Mouse (Mus musculus) MEL (cell line): ENCODE results near the gene Ginm1. TPM values are rescaled to one million over a fixed set of nuclear protein-coding genes. Genes with fewer than 3 reads are reported as not detected.
A peak's percentile ranks its signal among the peaks of the same experiment; 100 is the strongest.

Source experiments
- DNase-seq: peaks from one replicate; pipeline ENCODE4 v3.0.0; 2011; ENCODE audit warnings: low read depth, low spot score
- H3K27ac ChIP-seq: 2 replicates; pipeline ENCODE4 v1.5.1; 2012; ENCODE audit warnings: low read depth, mild to moderate bottlenecking, control low read depth, low read length, moderate library complexity; ENCODE audit not compliant: control insufficient read depth
- H3K27me3 ChIP-seq, 2 experiments: fragments of 150-350 bp in 1 of 2; sonication (generic) in 1 of 2; 2 replicates each; pipeline ENCODE4 v1.6.1; 2012; ENCODE audit warnings: low read length in 2 of 2, mild to moderate bottlenecking in 2 of 2, improper control_type of control experiment in 1 of 2, moderate library complexity in 1 of 2; ENCODE audit not compliant: insufficient read depth in 2 of 2, control insufficient read depth in 1 of 2
- H3K36me3 ChIP-seq, 2 experiments: 2 replicates each; pipeline ENCODE4 v1.6.1; 2012 to 2014; ENCODE audit warnings: low read length in 2 of 2, improper control_type of control experiment in 1 of 2, inconsistent platforms in 1 of 2, mild to moderate bottlenecking in 1 of 2; ENCODE audit not compliant: insufficient read depth in 2 of 2, control insufficient read depth in 1 of 2
- H3K4me1 ChIP-seq, 2 experiments: fragments of 150-350 bp in 1 of 2; sonication (generic) in 1 of 2; 2 replicates each; pipeline ENCODE4 v1.6.1; 2012; ENCODE audit warnings: low read length in 2 of 2, improper control_type of control experiment in 1 of 2, mild to moderate bottlenecking in 1 of 2; ENCODE audit not compliant: insufficient read depth in 2 of 2, control insufficient read depth in 1 of 2
- H3K4me3 ChIP-seq, 2 experiments: fragments of 150-350 bp in 1 of 2; sonication (generic) in 1 of 2; 2 replicates each; pipeline ENCODE4 v1.5.1; 2012; ENCODE audit warnings: low read depth in 2 of 2, low read length in 2 of 2, mild to moderate bottlenecking in 2 of 2, moderate library complexity in 2 of 2, control low read depth in 1 of 2, improper control_type of control experiment in 1 of 2; ENCODE audit not compliant: control insufficient read depth in 1 of 2, insufficient read depth in 1 of 2
- H3K79me2 ChIP-seq: 2 replicates; pipeline ENCODE4 v1.6.1; 2012; ENCODE audit warnings: mild to moderate bottlenecking, low read length, moderate library complexity; ENCODE audit not compliant: control insufficient read depth, poor library complexity, insufficient read depth
- H3K9ac ChIP-seq: 2 replicates; pipeline ENCODE4 v1.6.1; 2012; ENCODE audit warnings: low read depth, mild to moderate bottlenecking, control low read depth, low read length, moderate library complexity; ENCODE audit not compliant: control insufficient read depth, poor library complexity, severe bottlenecking
- H3K9me3 ChIP-seq: fragments of 150-350 bp; sonication (generic); replicated peaks from 2 replicates; pipeline ENCODE4 v1.6.1; 2012; ENCODE audit warnings: mild to moderate bottlenecking, low read length, improper control_type of control experiment, moderate library complexity; ENCODE audit not compliant: insufficient read depth
- BHLHE40 ChIP-seq: IDR thresholded peaks from 2 replicates; pipeline ENCODE4 v1.6.1; 2012; ENCODE audit warnings: low read depth, mild to moderate bottlenecking, inconsistent platforms, low read length, improper control_type of control experiment, borderline replicate concordance
- CHD2 ChIP-seq: IDR thresholded peaks from 2 replicates; pipeline ENCODE4 v1.6.1; 2011; ENCODE audit warnings: low read length, improper control_type of control experiment
- E2F4 ChIP-seq: IDR thresholded peaks from 2 replicates; pipeline ENCODE4 v1.6.1; 2011; ENCODE audit warnings: low read depth, low read length, improper control_type of control experiment, borderline replicate concordance
- EP300 ChIP-seq, 2 experiments: IDR thresholded peaks; 2 replicates each; pipeline ENCODE4 v1.6.1; 2011; ENCODE audit warnings: improper control_type of control experiment in 2 of 2, low read length in 2 of 2, low read depth in 1 of 2, mild to moderate bottlenecking in 1 of 2
- ETS1 ChIP-seq: IDR thresholded peaks from 2 replicates; pipeline ENCODE4 v1.6.1; 2012; ENCODE audit warnings: low read depth, mild to moderate bottlenecking, inconsistent platforms, low read length, improper control_type of control experiment, moderate library complexity
- GABPA ChIP-seq: IDR thresholded peaks from 2 replicates; pipeline ENCODE4 v1.6.1; 2012; ENCODE audit warnings: low read depth, mild to moderate bottlenecking, inconsistent platforms, low read length, improper control_type of control experiment, moderate library complexity
- HCFC1 ChIP-seq: IDR thresholded peaks from 2 replicates; pipeline ENCODE4 v1.6.1; 2012; ENCODE audit warnings: low read depth, mild to moderate bottlenecking, inconsistent platforms, low read length, improper control_type of control experiment, moderate library complexity
- JUND ChIP-seq: IDR thresholded peaks from 2 replicates; pipeline ENCODE4 v1.6.1; 2011; ENCODE audit warnings: low read depth, mild to moderate bottlenecking, improper control_type of control experiment, low read length
- KAT2A ChIP-seq: conservative IDR thresholded peaks from 2 replicates; pipeline ENCODE4 v1.6.1; 2012; ENCODE audit warnings: low read depth, low read length, improper control_type of control experiment, inconsistent platforms
- MAFK ChIP-seq: IDR thresholded peaks from 2 replicates; pipeline ENCODE4 v1.6.1; 2011; ENCODE audit warnings: low read depth, mild to moderate bottlenecking, low read length, improper control_type of control experiment, borderline replicate concordance
- MYB ChIP-seq: IDR thresholded peaks from 2 replicates; pipeline ENCODE4 v1.6.1; 2011; ENCODE audit warnings: mild to moderate bottlenecking, low read depth, low read length, improper control_type of control experiment
- MYC ChIP-seq: IDR thresholded peaks from 2 replicates; pipeline ENCODE4 v1.6.1; 2011; ENCODE audit warnings: low read depth, mild to moderate bottlenecking, low read length, improper control_type of control experiment, moderate library complexity
- NELFE ChIP-seq: IDR thresholded peaks from 2 replicates; pipeline ENCODE4 v1.6.1; 2011; ENCODE audit warnings: low read depth, low read length, improper control_type of control experiment
- NRF1 ChIP-seq: IDR thresholded peaks from 2 replicates; pipeline ENCODE4 v1.6.1; 2014; ENCODE audit warnings: low read depth, mild to moderate bottlenecking, inconsistent platforms, low read length, improper control_type of control experiment, moderate library complexity; ENCODE audit not compliant: poor library complexity, insufficient read depth, severe bottlenecking
- POLR2A ChIP-seq, 2 experiments: IDR thresholded peaks; 2 replicates each; pipeline ENCODE4 v1.6.1; 2011 to 2012; ENCODE audit warnings: low read length in 2 of 2, mild to moderate bottlenecking in 2 of 2, control low read depth in 1 of 2, improper control_type of control experiment in 1 of 2, low read depth in 1 of 2, moderate library complexity in 1 of 2; ENCODE audit not compliant: control insufficient read depth in 1 of 2, insufficient read depth in 1 of 2, poor library complexity in 1 of 2
- POLR2AphosphoS2 ChIP-seq: IDR thresholded peaks from 2 replicates; pipeline ENCODE4 v1.6.1; 2011; ENCODE audit warnings: low read length, improper control_type of control experiment
- POLR2AphosphoS5 ChIP-seq: IDR thresholded peaks from 2 replicates; pipeline ENCODE4 v1.6.1; 2012; ENCODE audit warnings: low read depth, borderline replicate concordance, mild to moderate bottlenecking, inconsistent platforms, low read length, moderate library complexity, mixed read lengths
- RAD21 ChIP-seq: IDR thresholded peaks from 2 replicates; pipeline ENCODE4 v1.6.1; 2011; ENCODE audit warnings: mild to moderate bottlenecking, low read depth, low read length, improper control_type of control experiment
- RCOR1 ChIP-seq: IDR thresholded peaks from 2 replicates; pipeline ENCODE4 v1.6.1; 2012; ENCODE audit warnings: low read depth, mild to moderate bottlenecking, inconsistent platforms, low read length, improper control_type of control experiment
- SMC3 ChIP-seq: IDR thresholded peaks from 2 replicates; pipeline ENCODE4 v1.6.1; 2011; ENCODE audit warnings: low read depth, low read length, improper control_type of control experiment
- USF1 ChIP-seq: IDR thresholded peaks from 2 replicates; pipeline ENCODE4 v1.6.1; 2014; ENCODE audit warnings: low read depth, mild to moderate bottlenecking, inconsistent platforms, low read length, improper control_type of control experiment, moderate library complexity
- ZC3H11A ChIP-seq: IDR thresholded peaks from 2 replicates; pipeline ENCODE4 v1.6.1; 2012; ENCODE audit warnings: low read depth, mild to moderate bottlenecking, inconsistent platforms, low read length, improper control_type of control experiment
- polyA plus RNA-seq, 2 experiments: library from polyadenylated mRNA; stranded (reverse) in 1 of 2; unstranded in 1 of 2; fragments of >175 nt in 1 of 2; fragments of >200 nt in 1 of 2; gene quantifications; 2 replicates each; pipeline versions ENCODE4 v1.2.1 to v1.2.4; 2012; ENCODE audit warnings: low replicate concordance in 2 of 2, low read depth in 1 of 2; ENCODE audit not compliant: insufficient read length in 2 of 2, insufficient read depth in 1 of 2, missing spikeins in 1 of 2
- total RNA-seq: library from RNA; depleted of rRNA; stranded (reverse); fragments of 300-350 nt; gene quantifications from 2 replicates; pipeline ENCODE4 v1.2.3, GENCODE M21; 2012

Ginm1 gene
- total and polyA plus RNA-seq, 3 experiments = 9.2 to 13.8 TPM; not detected in 1

DNA sequence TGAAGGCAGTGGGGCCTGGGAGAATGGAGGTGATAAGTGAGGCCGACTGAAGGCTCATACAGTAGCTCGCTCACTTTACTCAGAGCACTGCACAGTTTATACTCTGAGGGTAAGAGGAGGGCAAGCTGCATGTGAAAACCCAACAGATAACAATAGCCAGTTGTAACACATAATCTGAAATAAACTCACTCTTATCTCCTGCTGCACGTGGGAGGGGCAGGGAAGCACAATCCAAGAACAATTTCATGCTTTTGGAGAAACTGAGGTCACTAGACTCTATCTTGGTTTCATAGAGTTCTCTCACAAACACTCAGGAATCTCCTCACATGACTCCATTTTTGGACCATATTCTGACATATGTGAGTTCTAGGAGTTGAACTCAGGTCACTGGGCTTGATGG, 8.6 kb upstream of the Ginm1 start (continued):
- TF ChIP-seq E2F4 = no peak
- TF ChIP-seq POLR2AphosphoS2 = no peak
- TF ChIP-seq BHLHE40 = peak; percentile 56
- TF ChIP-seq KAT2A = no peak
- no peak for TF ChIP-seq RAD21
- no peak for TF ChIP-seq CHD2
- no peak for TF ChIP-seq EP300 (IDR thresholded peaks at IDR 0.05; ENCODE audit: low read depth in 1 of 2, low read length in 2 of 2)
- TF ChIP-seq NELFE = no peak
- TF ChIP-seq GABPA = no peak
- no peak for TF ChIP-seq NRF1
- TF ChIP-seq RCOR1 = no peak
- no peak for TF ChIP-seq HCFC1

DNA sequence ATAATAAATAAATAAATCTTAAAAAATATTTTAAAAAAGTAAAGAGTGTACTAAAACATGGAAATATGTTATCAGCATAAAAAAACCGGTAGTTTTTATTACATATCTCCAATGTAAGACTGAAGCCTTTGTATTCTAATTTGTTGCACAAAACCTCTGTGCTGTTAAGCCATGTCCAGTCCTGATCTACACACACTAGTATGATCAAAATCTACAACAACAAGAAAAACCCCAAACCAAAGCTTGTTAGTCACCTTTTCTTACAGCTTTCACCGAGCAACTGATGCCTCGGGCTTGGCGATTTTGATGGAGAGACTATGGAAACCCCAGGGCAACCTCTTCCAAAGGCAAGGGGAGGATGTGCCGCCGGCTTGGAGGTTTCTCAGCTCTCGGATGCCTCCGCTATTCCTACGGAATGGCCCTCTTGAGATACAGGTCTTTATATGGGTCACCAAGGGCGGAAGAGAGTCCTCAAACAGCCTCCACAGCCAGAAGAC, 322 bp downstream of the Ginm1 start:
- Histone ChIP-seq H3K4me3 (peak overlapping the region; percentile 93 to 98), H3K9me3 (no peaks in the 10 kb centered on the region), H3K27me3 (no peaks in the 10 kb centered on the region), H3K9ac (peak overlapping the region; percentile 98)
- TF ChIP-seq POLR2A (IDR thresholded peaks at IDR 0.05; ENCODE audit: control insufficient read depth in 1 of 2, insufficient read depth in 1 of 2, low read depth in 1 of 2, low read length in 2 of 2, poor library complexity in 1 of 2) (peak in 1 of 2 experiments; percentile 91; a peak in 2 of 4 replicates), SMC3 (no peak)
- TF ChIP-seq, all 39 proteins: peak for 1
- no peak for DNase-seq
- Histone ChIP-seq H3K79me2 (peaks cover 30% of the 10 kb centered on the region), H3K4me1 (peaks cover 0 to 8% of the 10 kb centered on the region in 2 experiments; a peak in 3 of 4 replicates), H3K27ac (peak overlapping the region; percentile 51), H3K36me3 (peaks cover 4 to 13% of the 10 kb centered on the region in 2 experiments)

DNA sequence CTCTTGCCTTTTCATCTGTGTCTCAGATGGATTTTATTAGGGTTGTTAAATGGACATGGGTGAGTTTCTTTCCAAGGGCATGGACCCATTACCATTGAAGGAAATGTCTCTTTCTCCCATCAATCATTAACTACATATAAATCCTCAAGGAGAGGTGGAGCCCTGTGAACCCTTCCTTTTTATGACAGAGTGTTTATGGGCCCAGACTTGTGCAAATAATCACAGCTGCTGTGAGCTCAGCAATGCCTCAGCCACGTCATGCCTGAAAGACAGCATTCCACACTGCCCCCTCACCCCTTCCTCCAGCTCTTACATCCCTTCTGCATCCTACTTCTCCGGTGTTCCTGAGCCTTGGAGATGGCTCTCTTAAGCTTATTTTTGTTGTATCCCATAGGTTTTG, 5.3 kb downstream of the Ginm1 start:
- Histone ChIP-seq H3K27ac (no peak overlapping the region), H3K27me3 (no peaks in the 10 kb centered on the region), H3K36me3 (peaks cover 0 to 5% of the 10 kb centered on the region in 2 experiments; a peak in 3 of 4 replicates), H3K79me2 (peaks cover 8% of the 10 kb centered on the region), H3K4me1 (no peaks in the 10 kb centered on the region), H3K9ac (no peak overlapping the region), H3K9me3 (no peaks in the 10 kb centered on the region), H3K4me3 (no peak overlapping the region)
- DNase-seq = no peak
- TF ChIP-seq BHLHE40 (no peak), POLR2A (IDR thresholded peaks at IDR 0.05; ENCODE audit: control insufficient read depth in 1 of 2, insufficient read depth in 1 of 2, low read depth in 1 of 2, low read length in 2 of 2, poor library complexity in 1 of 2) (no peak), ZC3H11A (no peak), SMC3 (no peak), USF1 (no peak), KAT2A (no peak), MAFK (no peak), JUND (no peak), MYB (no peak), ETS1 (no peak), MYC (no peak), E2F4 (no peak), POLR2AphosphoS5 (no peak), HCFC1 (no peak)
